Mouse (Mus musculus): ENCODE measurements around the gene Btbd18.

DNA sequence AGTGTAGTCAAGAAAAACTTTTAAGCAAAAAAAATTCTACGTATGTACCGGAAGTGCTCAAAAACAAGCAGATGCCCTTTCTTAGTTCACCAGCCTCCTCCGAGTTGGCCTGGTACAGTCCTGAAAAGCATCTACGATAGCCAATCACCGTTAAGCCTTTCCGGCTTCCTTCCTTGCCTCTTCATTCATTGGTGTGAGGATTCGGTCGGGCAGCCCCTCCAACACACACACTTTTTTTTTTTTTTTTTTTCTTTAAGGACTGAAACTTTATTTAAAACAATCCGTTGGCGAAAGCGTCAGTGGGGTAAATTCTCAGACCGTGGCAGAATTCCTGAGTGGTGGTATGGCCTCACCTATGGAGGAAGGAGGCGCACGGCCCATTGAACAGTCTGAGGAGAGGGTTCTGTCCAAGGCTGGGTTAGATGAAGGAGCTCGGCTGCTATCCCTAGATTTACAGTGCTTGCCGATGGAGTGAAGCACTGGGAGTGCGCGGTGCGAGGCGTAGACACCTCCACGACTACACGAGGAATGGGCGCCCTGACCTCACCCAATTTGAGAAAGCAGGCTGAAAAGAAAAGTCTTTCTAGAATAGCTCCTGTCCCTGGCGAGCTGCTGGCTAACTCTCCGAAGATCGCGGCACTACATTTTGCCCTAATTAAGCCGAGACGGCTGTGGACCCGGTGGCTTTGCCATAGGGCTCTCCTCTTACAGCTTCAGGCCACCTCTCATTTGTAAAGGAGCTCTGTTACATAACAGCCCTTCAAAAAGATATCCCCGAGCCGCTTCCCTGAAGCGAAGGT lies 56.9 kb downstream of the Btbd18 start:
- TF ChIP-seq CTCF (IDR thresholded peaks at IDR 0.05; ENCODE audit: extremely low read depth, insufficient read depth, low read length), result no peak
- peak; percentile 54 for TF ChIP-seq POLR2A (IDR thresholded peaks at IDR 0.05; ENCODE audit: extremely low read depth, insufficient read depth, low read length)
